Mouse (Mus musculus) myocyte (in vitro differentiated cells): ENCODE measurements around the gene Vps13c. TPM values are rescaled to one million over a fixed set of nuclear protein-coding genes. Genes with fewer than 3 reads are reported as not detected.

Experiments
- H3K27me3 ChIP-seq: one replicate; pipeline ENCODE4 v1.6.1; 2011; ENCODE audit not compliant: control insufficient read depth, insufficient read depth, insufficient read length
- H3K36me3 ChIP-seq: one replicate; pipeline ENCODE4 v1.6.1; 2011; ENCODE audit not compliant: control insufficient read depth, insufficient read depth
- H3K4me2 ChIP-seq: one replicate; pipeline ENCODE4 v1.6.1; 2011; ENCODE audit warnings: low read depth, control low read depth
- H3K4me3 ChIP-seq: one replicate; pipeline ENCODE4 v1.5.1; 2011; ENCODE audit warnings: mild to moderate bottlenecking, control low read depth, moderate library complexity
- H3K79me2 ChIP-seq: one replicate; pipeline ENCODE4 v1.6.1; 2011; ENCODE audit not compliant: control insufficient read depth, insufficient read depth
- H3ac ChIP-seq: one replicate; pipeline ENCODE4 v1.6.1; 2011; ENCODE audit not compliant: control insufficient read depth, insufficient read length
- CEBPB ChIP-seq: IDR thresholded peaks from 2 replicates; pipeline ENCODE4 v1.6.1; 2011; ENCODE audit warnings: mild to moderate bottlenecking, moderate library complexity; ENCODE audit not compliant: poor library complexity, insufficient read depth, severe bottlenecking
- E2F4 ChIP-seq: IDR thresholded peaks from one replicate; pipeline ENCODE4 v1.6.1; 2011; ENCODE audit warnings: mild to moderate bottlenecking, control low read depth, moderate library complexity; ENCODE audit not compliant: insufficient read depth
- MAX ChIP-seq: IDR thresholded peaks from one replicate; pipeline ENCODE4 v1.6.1; 2011; ENCODE audit warnings: low read depth, mild to moderate bottlenecking, control low read depth
- MYOD1 ChIP-seq, 3 experiments: IDR thresholded peaks; one replicate each; pipeline ENCODE4 v1.6.1; 2011; ENCODE audit warnings: control low read depth in 2 of 3, low read depth in 2 of 3, mild to moderate bottlenecking in 2 of 3, moderate library complexity in 1 of 3; ENCODE audit not compliant: insufficient read length in 2 of 3, control insufficient read depth in 1 of 3
- MYOG ChIP-seq, 3 experiments: IDR thresholded peaks; one replicate each; pipeline ENCODE4 v1.6.1; 2011; ENCODE audit warnings: control low read depth in 2 of 3, low read depth in 2 of 3, mild to moderate bottlenecking in 2 of 3; ENCODE audit not compliant: insufficient read length in 2 of 3, control insufficient read depth in 1 of 3, insufficient read depth in 1 of 3
- POLR2A ChIP-seq: IDR thresholded peaks from one replicate; pipeline ENCODE4 v1.6.1; 2011; ENCODE audit warnings: low read depth, mild to moderate bottlenecking, control low read depth, moderate library complexity; ENCODE audit not compliant: insufficient read length
- POLR2AphosphoS2 ChIP-seq: IDR thresholded peaks from one replicate; pipeline ENCODE4 v1.6.1; 2011; ENCODE audit warnings: low read depth, control low read depth; ENCODE audit not compliant: insufficient read length
- REST ChIP-seq: IDR thresholded peaks from one replicate; pipeline ENCODE4 v1.6.1; 2011; ENCODE audit warnings: mild to moderate bottlenecking, control low read depth, moderate library complexity; ENCODE audit not compliant: insufficient read depth, insufficient read length
- SRF ChIP-seq: IDR thresholded peaks from one replicate; pipeline ENCODE4 v1.6.1; 2011; ENCODE audit warnings: low read depth; ENCODE audit not compliant: control insufficient read depth, insufficient read length
- TCF12 ChIP-seq: IDR thresholded peaks from one replicate; pipeline ENCODE4 v1.6.1; 2011; ENCODE audit warnings: mild to moderate bottlenecking, control low read depth; ENCODE audit not compliant: poor library complexity, insufficient read depth, severe bottlenecking
- TCF3 ChIP-seq: IDR thresholded peaks from one replicate; pipeline ENCODE4 v1.6.1; 2011; ENCODE audit warnings: low read depth, control low read depth; ENCODE audit not compliant: insufficient read length
- USF1 ChIP-seq: IDR thresholded peaks from one replicate; pipeline ENCODE4 v1.6.1; 2011; ENCODE audit warnings: low read depth, mild to moderate bottlenecking, control low read depth, moderate library complexity
- polyA plus RNA-seq: library from polyadenylated mRNA; unstranded; fragments of >200 nt; fragmentation: generic; extraction: Trizol; gene quantifications from one replicate; pipeline ENCODE4 v1.2.1, GENCODE M21; 2012; ENCODE audit warnings: missing spikeins

Gene Vps13c
- polyA plus RNA-seq, 1 experiment, result 7.3 TPM

- no peaks in the 10 kb centered on the region for H3K36me3 ChIP-seq
- no peak overlapping the region for H3K4me2 ChIP-seq
- TF ChIP-seq USF1 (no peak), MYOD1 (IDR thresholded peaks at IDR 0.05; ENCODE audit: control insufficient read depth in 1 of 3, insufficient read length in 2 of 3, low read depth in 2 of 3) (no peak), POLR2AphosphoS2 (no peak), E2F4 (no peak), MAX (no peak), MYOG (IDR thresholded peaks at IDR 0.05; ENCODE audit: control insufficient read depth in 1 of 3, insufficient read depth in 1 of 3, insufficient read length in 2 of 3, low read depth in 2 of 3) (no peak), REST (no peak), TCF12 (no peak), POLR2A (no peak), CEBPB (no peak), SRF (no peak), TCF3 (no peak)
These were observed 45.5 kb upstream of the Vps13c start for GRCm38 (mm10) chr9:67794668-67795067.

GRCm38 (mm10) chr9:67795205-67795675 is 45.0 kb upstream of the Vps13c start:
- H3K4me2 ChIP-seq, result no peak overlapping the region

More at GRCm38 (mm10) chr9:67794668-67795067, 45.5 kb upstream of the Vps13c start:
- Histone ChIP-seq H3K79me2 (no peaks in the 10 kb centered on the region), H3ac (no peak overlapping the region), H3K27me3 (peaks cover 5% of the 10 kb centered on the region), H3K4me3 (no peak overlapping the region)

GRCm38 (mm10) chr9:67799078-67799819 is 40.9 kb upstream of the Vps13c start:
- Histone ChIP-seq H3K36me3 (no peaks in the 10 kb centered on the region), H3K4me3 (no peak overlapping the region), H3K27me3 (peaks cover 5% of the 10 kb centered on the region), H3K4me2 (peak overlapping the region; percentile 12), H3ac (no peak overlapping the region), H3K79me2 (no peaks in the 10 kb centered on the region)
- TF ChIP-seq SRF, result no peak
- TF ChIP-seq MYOG (IDR thresholded peaks at IDR 0.05; ENCODE audit: control insufficient read depth in 1 of 3, insufficient read depth in 1 of 3, insufficient read length in 2 of 3, low read depth in 2 of 3), result no peak
- no peak for TF ChIP-seq TCF12
- TF ChIP-seq E2F4, result no peak
- TF ChIP-seq CEBPB, result no peak
- no peak for TF ChIP-seq POLR2AphosphoS2
- no peak for TF ChIP-seq REST
- no peak for TF ChIP-seq MYOD1 (IDR thresholded peaks at IDR 0.05; ENCODE audit: control insufficient read depth in 1 of 3, insufficient read length in 2 of 3, low read depth in 2 of 3)
- no peak for TF ChIP-seq USF1
- TF ChIP-seq TCF3, result no peak
- TF ChIP-seq MAX, result no peak
- TF ChIP-seq POLR2A, result no peak

More at GRCm38 (mm10) chr9:67795205-67795675, 45.0 kb upstream of the Vps13c start:
- TF ChIP-seq TCF3, result no peak
- Histone ChIP-seq H3K27me3 (peaks cover 5% of the 10 kb centered on the region), H3K36me3 (no peaks in the 10 kb centered on the region), H3K79me2 (no peaks in the 10 kb centered on the region), H3K4me3 (no peak overlapping the region), H3ac (no peak overlapping the region)

- H3K4me3 ChIP-seq, result no peak overlapping the region
- TF ChIP-seq MYOG (IDR thresholded peaks at IDR 0.05; ENCODE audit: control insufficient read depth in 1 of 3, insufficient read depth in 1 of 3, insufficient read length in 2 of 3, low read depth in 2 of 3) (no peak), POLR2A (no peak), E2F4 (no peak), REST (no peak), SRF (no peak), MYOD1 (IDR thresholded peaks at IDR 0.05; ENCODE audit: control insufficient read depth in 1 of 3, insufficient read length in 2 of 3, low read depth in 2 of 3) (no peak), TCF3 (no peak), MAX (no peak), POLR2AphosphoS2 (no peak), TCF12 (no peak), CEBPB (no peak), USF1 (no peak)
These were observed 38.0 kb upstream of the Vps13c start for GRCm38 (mm10) chr9:67802241-67802640.

GRCm38 (mm10) chr9:67807000-67807399 is 33.2 kb upstream of the Vps13c start:
- no peaks in the 10 kb centered on the region for H3K36me3 ChIP-seq
- H3K4me3 ChIP-seq, result no peak overlapping the region
- TF ChIP-seq REST, result no peak
- no peak for TF ChIP-seq POLR2AphosphoS2
- no peak for TF ChIP-seq TCF3
- TF ChIP-seq MAX, result no peak
- no peak for TF ChIP-seq POLR2A
- no peak for TF ChIP-seq SRF
- no peak for TF ChIP-seq USF1
- TF ChIP-seq MYOD1 (IDR thresholded peaks at IDR 0.05; ENCODE audit: control insufficient read depth in 1 of 3, insufficient read length in 2 of 3, low read depth in 2 of 3), result no peak
- no peak for TF ChIP-seq CEBPB
- TF ChIP-seq TCF12, result no peak
- no peak for TF ChIP-seq MYOG (IDR thresholded peaks at IDR 0.05; ENCODE audit: control insufficient read depth in 1 of 3, insufficient read depth in 1 of 3, insufficient read length in 2 of 3, low read depth in 2 of 3)
- no peak for TF ChIP-seq E2F4
- H3K4me2 ChIP-seq, result no peak overlapping the region
- H3ac ChIP-seq, result no peak overlapping the region
- H3K27me3 ChIP-seq, result peaks cover 8% of the 10 kb centered on the region
- H3K79me2 ChIP-seq, result no peaks in the 10 kb centered on the region

More at GRCm38 (mm10) chr9:67802241-67802640, 38.0 kb upstream of the Vps13c start:
- H3K36me3 ChIP-seq, result no peaks in the 10 kb centered on the region
- peaks cover 7% of the 10 kb centered on the region for H3K27me3 ChIP-seq
- no peaks in the 10 kb centered on the region for H3K79me2 ChIP-seq
- no peak overlapping the region for H3ac ChIP-seq
- H3K4me2 ChIP-seq, result no peak overlapping the region
